Mouse (Mus musculus) lung, adult 2 months (tissue): ENCODE data around the gene Opn1sw. TPM values are rescaled to one million over a fixed set of nuclear protein-coding genes. Genes with fewer than 3 reads are reported as not detected.

Experiments used
- DNase-seq: peaks from one replicate; pipeline ENCODE4 v3.0.0; 2022
- H3K4me1 ChIP-seq: fragments of 200-500 bp; 2 replicates; pipeline ENCODE4 v1.6.1; 2011; ENCODE audit warnings: low read length; ENCODE audit not compliant: control insufficient read depth, insufficient read depth
- H3K4me3 ChIP-seq: fragments of 200-500 bp; replicated peaks from 2 replicates; pipeline ENCODE3; 2011; ENCODE audit warnings: low read depth, mild to moderate bottlenecking, control low read depth, low read length; ENCODE audit errors: extremely low read depth
- CTCF ChIP-seq: fragments of 200-500 bp; IDR thresholded peaks from 2 replicates; pipeline ENCODE4 v1.5.1; 2011; ENCODE audit warnings: mild to moderate bottlenecking, low read length, control low read depth; ENCODE audit not compliant: insufficient read depth
- POLR2A ChIP-seq: fragments of 200-500 bp; IDR thresholded peaks from 2 replicates; pipeline ENCODE4 v1.6.1; 2011; ENCODE audit warnings: low read depth, mild to moderate bottlenecking, control low read depth, low read length, borderline replicate concordance; ENCODE audit errors: extremely low read depth
- WGBS: fragments of 180-500 bp; shearing (Covaris S2); methylation state at CpG from one replicate; pipeline ENCODE4 v1.1.7; 2018; 5-methylcytosine and 5-hydroxymethylcytosine counted together
- polyA plus RNA-seq: library from polyadenylated mRNA; depleted of rRNA; stranded (reverse); fragments of >200 nt; gene quantifications from 2 replicates; pipeline ENCODE4 v1.2.3, GENCODE M21; 2012; rRNA removed

Gene Opn1sw
- polyA plus RNA-seq: 0.11 and 0.21 TPM in 2 replicates

DNA sequence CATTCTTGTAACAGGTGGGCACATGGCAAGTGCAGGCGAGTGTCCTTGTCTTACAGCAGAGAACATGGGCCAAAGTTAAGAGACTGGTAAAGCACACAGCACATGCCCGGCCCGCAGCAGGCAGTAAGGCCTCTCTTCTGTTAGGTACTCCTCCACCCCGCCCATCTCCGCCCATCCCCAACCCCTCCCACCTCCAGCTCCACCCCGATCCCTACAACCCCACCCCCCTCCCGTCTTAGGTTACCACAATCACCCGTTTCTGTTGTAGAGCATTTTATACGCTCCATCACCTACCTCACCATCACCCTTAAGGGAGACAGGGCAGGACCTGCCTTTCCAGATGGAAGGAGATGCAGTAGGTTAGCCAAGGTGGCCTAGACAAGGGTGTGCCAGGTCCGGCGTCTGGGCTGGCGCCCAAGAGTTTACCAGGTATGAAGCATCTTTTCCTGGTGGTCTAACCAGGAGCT lies at the start of gene Opn1sw:
TSS of gene Opn1sw (minus strand) at position 417 of the 467 bp plus-strand sequence.
- no peak for DNase-seq
- TF ChIP-seq POLR2A: no peak
- TF ChIP-seq CTCF: no peak
- WGBS: 4% methylated on average over 12 of the region's 12 CpGs

GRCm38 (mm10) chr6:29436461-29436934 lies 48.2 kb upstream of the Opn1sw start:
- no peak for DNase-seq
- H3K4me3 ChIP-seq: no peak overlapping the region
- H3K4me1 ChIP-seq: peaks cover 10% of the 10 kb centered on the region; the same call in 1 of the 2 replicates
- TF ChIP-seq POLR2A (no peak), CTCF (no peak)
- WGBS: 18% methylated on average over 11 of the region's 11 CpGs

More for the DNA sequence above, at the start of gene Opn1sw:
- H3K4me3 ChIP-seq: peak within 1 kb of the TSS; percentile 35
- no peaks in the 10 kb centered on the region for H3K4me1 ChIP-seq

DNA sequence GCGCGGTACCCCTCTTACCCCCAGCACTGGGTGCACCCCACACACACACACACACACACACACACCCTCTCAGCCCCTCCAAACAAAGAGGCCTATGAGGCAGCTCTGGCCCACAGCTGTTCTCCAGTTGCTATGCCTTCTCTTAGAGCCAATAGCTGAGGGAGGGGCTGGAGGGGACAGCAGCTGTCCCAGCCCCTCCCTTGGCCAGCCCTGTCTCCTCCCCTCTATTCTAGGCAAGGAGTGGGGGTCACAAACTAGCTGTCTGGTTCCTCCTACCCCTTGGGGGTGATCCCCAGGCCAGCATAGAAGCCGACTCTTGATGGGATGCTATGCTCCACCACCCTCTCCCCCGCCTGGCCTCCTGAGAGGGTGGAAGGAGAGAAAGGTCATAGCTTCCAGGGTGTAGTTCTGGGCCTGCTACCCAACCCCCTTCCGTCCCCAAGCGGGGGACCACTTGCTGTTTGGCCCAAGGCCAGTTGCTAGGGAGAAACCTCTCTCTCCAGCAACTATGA lies 47.7 kb upstream of the Opn1sw start:
- Histone ChIP-seq H3K4me1 (peaks cover 10% of the 10 kb centered on the region; the same call in 1 of the 2 replicates), H3K4me3 (no peak overlapping the region)
- WGBS: 50% methylated on average over 6 of the region's 6 CpGs
- TF ChIP-seq CTCF (no peak), POLR2A (no peak)
- DNase-seq: no peak

GRCm38 (mm10) chr6:29434911-29435691 lies 46.8 kb upstream of the Opn1sw start:
- WGBS: 28% methylated on average over 13 of the region's 13 CpGs
- peaks cover 10% of the 10 kb centered on the region; the same call in 1 of the 2 replicates for H3K4me1 ChIP-seq
- TF ChIP-seq CTCF (no peak), POLR2A (no peak)
- no peak for DNase-seq
- no peak overlapping the region for H3K4me3 ChIP-seq

GRCm38 (mm10) chr6:29433804-29434795 lies 45.8 kb upstream of the Opn1sw start:
- TF ChIP-seq CTCF (no peak), POLR2A (no peak)

GRCm38 (mm10) chr6:29433038-29433803 lies 45.0 kb upstream of the Opn1sw start, which contains the start of gene Flnc:
Flnc (plus strand) TSS chr6:29433256.
- DNase-seq: peak; percentile 25
- peaks cover 10% of the 10 kb centered on the region; the same call in 1 of the 2 replicates for H3K4me1 ChIP-seq
- WGBS: under 1% methylated on average over 77 of the region's 77 CpGs
- TF ChIP-seq CTCF: no peak
- TF ChIP-seq POLR2A: no peak
- peak within 1 kb of the TSS; percentile 62 for H3K4me3 ChIP-seq

More at GRCm38 (mm10) chr6:29433804-29434795, 45.8 kb upstream of the Opn1sw start:
- Histone ChIP-seq H3K4me3 (peak overlapping the region; percentile 62), H3K4me1 (peaks cover 10% of the 10 kb centered on the region; the same call in 1 of the 2 replicates)
- DNase-seq: no peak
- WGBS: 16% methylated on average over 27 of the region's 27 CpGs

DNA sequence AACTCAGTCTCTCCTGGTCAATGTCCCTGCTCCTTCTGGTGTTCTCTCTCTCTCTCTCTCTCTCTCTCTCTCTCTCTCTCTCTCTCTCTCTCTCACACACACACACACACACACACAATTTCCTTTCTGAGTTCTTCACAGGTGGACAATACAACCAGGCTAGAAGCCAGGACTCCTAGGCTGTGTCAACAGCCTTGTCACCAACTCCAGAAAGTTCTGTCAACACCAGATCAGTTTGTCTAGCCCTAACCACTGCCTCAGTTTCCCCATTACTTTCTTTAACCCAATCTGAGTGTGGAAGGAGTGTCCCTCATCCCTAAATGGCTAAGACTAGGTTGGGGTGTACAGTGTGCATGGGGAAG lies 44.4 kb upstream of the Opn1sw start:
- peak overlapping the region; percentile 20 for H3K4me3 ChIP-seq
- DNase-seq: no peak
- peaks cover 10% of the 10 kb centered on the region; the same call in 1 of the 2 replicates for H3K4me1 ChIP-seq
- no peak for TF ChIP-seq CTCF
- no peak for TF ChIP-seq POLR2A

DNA sequence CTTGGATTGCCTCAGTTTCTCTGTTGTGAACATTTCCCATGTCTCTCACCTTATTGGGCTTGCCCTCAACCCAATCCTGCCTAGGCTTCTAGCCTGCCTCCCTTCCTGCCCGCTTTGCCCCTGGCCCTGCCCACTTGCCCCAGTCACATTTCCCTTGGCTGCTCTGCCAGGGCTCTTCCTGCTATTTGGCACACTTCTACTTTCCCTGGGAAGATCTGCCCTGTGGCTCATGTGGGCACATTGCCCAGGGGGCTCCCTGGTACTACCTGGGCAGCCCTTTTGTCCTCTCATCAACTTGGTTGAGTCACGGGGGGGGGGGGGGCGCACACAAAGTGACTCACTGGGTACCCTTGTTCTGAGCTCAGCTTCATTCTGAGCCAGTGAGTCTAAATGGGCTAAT lies 43.9 kb upstream of the Opn1sw start:
- DNase-seq: no peak
- Histone ChIP-seq H3K4me1 (peaks cover 10% of the 10 kb centered on the region; the same call in 1 of the 2 replicates), H3K4me3 (no peak overlapping the region)
- TF ChIP-seq CTCF (no peak), POLR2A (no peak)
- 42% methylated on average over 3 of the region's 3 CpGs for WGBS
